Mouse (Mus musculus) ES-Bruce4 (cell line): ENCODE data around the gene Foxk2.
"Not testable (repeated sequence)": the region's sequence is repeated elsewhere in the genome, so short reads cannot be mapped to it uniquely, and the experiment has no call there.

Experiments used
- CTCF ChIP-seq: IDR thresholded peaks from one replicate; pipeline ENCODE4 v1.8.1; 2011; ENCODE audit warnings: low read depth, low read length
- POLR2A ChIP-seq: IDR thresholded peaks from one replicate; pipeline ENCODE4 v1.8.1; 2011; ENCODE audit warnings: low read length; ENCODE audit not compliant: insufficient read depth

DNA sequence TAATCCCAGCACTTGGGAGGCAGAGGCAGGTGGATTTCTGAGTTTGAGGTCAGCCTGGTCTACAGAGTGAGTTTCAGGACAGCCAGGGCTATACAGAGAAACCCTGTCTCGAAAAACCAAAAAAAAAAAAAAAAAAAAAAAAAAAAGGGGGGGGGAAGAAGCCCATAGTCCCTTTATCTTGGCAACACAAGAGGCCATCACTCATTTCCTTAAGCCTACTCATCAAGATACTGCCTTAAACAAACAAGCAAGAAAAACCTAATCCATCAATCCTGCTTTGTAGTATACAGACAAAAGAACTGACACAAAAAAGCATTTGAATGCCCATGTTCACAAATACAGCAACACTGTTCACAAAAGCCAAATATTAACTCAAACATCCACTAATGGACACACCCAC is 82.6 kb downstream of the Foxk2 start:
- not testable (repeated sequence) for TF ChIP-seq CTCF, POLR2A
